Comparison of ENCODE assay signal across 7 mouse cellular contexts in genomic region chr16:95647854-95648253, GRCm38 (mm10). TPM values are rescaled to one million over a fixed set of nuclear protein-coding genes. Genes with fewer than 3 reads are reported as not detected.
DNase-seq lines count a peak whose midpoint lies in the region; ATAC-seq lines count a peak whose summit lies in the region.

No protein-coding gene starts in this region.

- H3K9ac ChIP-seq in intestine, embryonic 15.5 days, result no peak overlapping the region
- no peak overlapping the region for H3K9ac ChIP-seq in midbrain, embryonic 12.5 days (replicated peaks)

- no peaks in the 10 kb centered on the region for H3K9me3 ChIP-seq in intestine, embryonic 15.5 days
- H3K9me3 ChIP-seq in midbrain, embryonic 12.5 days, result no peaks in the 10 kb centered on the region

- no peak overlapping the region for H3K4me3 ChIP-seq in intestine, embryonic 15.5 days (replicated peaks)
- no peak overlapping the region for H3K4me3 ChIP-seq in midbrain, embryonic 12.5 days

- no peaks in the 10 kb centered on the region for H3K36me3 ChIP-seq in intestine, embryonic 15.5 days
- no peaks in the 10 kb centered on the region for H3K36me3 ChIP-seq in midbrain, embryonic 12.5 days

- DNase-seq in ZHBTc4 (ENCODE audit: low read depth, low spot score), result peak; percentile 77
- peak; percentile 71 for DNase-seq in cerebellum, adult 9-10 months
- DNase-seq in frontal cortex, postnatal 14 days (ENCODE audit: low spot score in 2 of 2), result peak; percentile 55 to 86
- peak; percentile 75 to 81 for DNase-seq in left cerebral cortex, postnatal 10 days (ENCODE audit: extremely low spot score in 1 of 2, low spot score in 2 of 2)
- DNase-seq in spleen, postnatal 14 days (ENCODE audit: low spot score in 2 of 2), result peak; percentile 21 to 49

- intact Hi-C loops in left cerebral cortex, postnatal 10 days (cut with DNase I), result loop anchor here (5.0 kb wide), 2 partner anchors 54 to 299 kb away; partner anchors contain the start of gene Ets2

- WGBS in intestine, embryonic 15.5 days, result 8% methylated on average over 13 of the region's 13 CpGs
- WGBS in midbrain, embryonic 12.5 days, result 17% methylated on average over 13 of the region's 13 CpGs

- ATAC-seq in intestine, embryonic 15.5 days, result peak; percentile 63
- ATAC-seq in midbrain, embryonic 12.5 days (ENCODE audit: low FRiP score, low read depth), result 0 out of 2 replicates have a peak, but pooled peaks have one; percentile 44

- H3K27ac ChIP-seq in intestine, embryonic 15.5 days, result no peak overlapping the region
- H3K27ac ChIP-seq in midbrain, embryonic 12.5 days (replicated peaks), result no peak overlapping the region

- no peak overlapping the region for H3K4me2 ChIP-seq in intestine, embryonic 15.5 days (replicated peaks)
- no peak overlapping the region for H3K4me2 ChIP-seq in midbrain, embryonic 12.5 days (replicated peaks)

- no peaks in the 10 kb centered on the region for H3K27me3 ChIP-seq in intestine, embryonic 15.5 days (replicated peaks)
- no peaks in the 10 kb centered on the region for H3K27me3 ChIP-seq in midbrain, embryonic 12.5 days

- no peaks in the 10 kb centered on the region for H3K4me1 ChIP-seq in intestine, embryonic 15.5 days (replicated peaks)
- H3K4me1 ChIP-seq in midbrain, embryonic 12.5 days, result no peaks in the 10 kb centered on the region; the same call in 1 of the 2 replicates

RNA-seq across cellular contexts. Expression of gene Ets2, which starts 54.0 kb away (rescaled TPM):
- polyA plus RNA-seq in intestine, embryonic 15.5 days (2015; fragmentation: Nextera tagmentation; extraction: Ambion mirVana), result 59.5 and 64.7 TPM in 2 replicates
- total RNA-seq in left cerebral cortex, postnatal 10 days (2021), result 10 to 100 TPM; 45.4 to 49.2 TPM
- 16.0 and 21.2 TPM in 2 replicates for polyA plus RNA-seq in midbrain, embryonic 12.5 days (2016; fragmentation: Nextera tagmentation; extraction: Ambion mirVana)
